Comparison of ENCODE assay signal across 9 mouse cellular contexts in the genomic region with DNA sequence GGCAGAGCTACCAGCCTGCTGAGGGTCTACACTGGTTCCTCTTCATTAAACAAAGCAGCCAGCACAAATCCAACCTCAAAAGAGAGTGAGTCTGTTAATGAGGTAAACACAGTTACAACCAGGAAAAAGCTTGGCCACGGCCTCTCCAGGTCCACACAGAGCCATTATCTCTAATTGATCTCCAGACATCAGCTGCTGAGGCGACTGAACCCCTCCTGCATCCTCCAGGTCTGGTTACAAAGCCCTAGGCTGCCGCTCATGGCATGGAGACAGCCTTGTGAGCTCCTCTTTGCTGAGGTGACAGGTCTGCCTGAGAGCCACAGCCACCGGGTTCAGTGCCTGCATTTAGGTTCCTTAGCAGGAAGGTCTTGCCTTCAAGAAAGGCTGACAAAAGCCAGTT. TPM values are rescaled to one million over a fixed set of nuclear protein-coding genes. Genes with fewer than 3 reads are reported as not detected.
DNase-seq lines count a peak whose midpoint lies in the region; ATAC-seq lines count a peak whose summit lies in the region.
"Had no signal": no experiment of that assay in that cellular context is flagged by ENCODE, and none has a peak within 500 bp of the region (broad histone marks: within the 10 kb centered on the region; RNA-seq: fewer than 3 reads in every experiment).

No protein-coding gene starts in this region.

- H3K4me1 ChIP-seq in kidney, embryonic 15.5 days = peaks cover 38% of the 10 kb centered on the region
- peaks cover 10% of the 10 kb centered on the region for H3K4me1 ChIP-seq in embryonic facial prominence, embryonic 15.5 days
- peaks cover 7% of the 10 kb centered on the region; the same call in 1 of the 2 replicates for H3K4me1 ChIP-seq in hindbrain, embryonic 14.5 days (replicated peaks; ENCODE audit: control insufficient read depth, insufficient read depth, low read length)
- peaks cover 35% of the 10 kb centered on the region for H3K4me1 ChIP-seq in neural tube, embryonic 13.5 days (replicated peaks)

- no peak overlapping the region for H3K4me2 ChIP-seq in kidney, embryonic 15.5 days
- H3K4me2 ChIP-seq in embryonic facial prominence, embryonic 15.5 days (replicated peaks) = no peak overlapping the region
- no peak overlapping the region for H3K4me2 ChIP-seq in hindbrain, embryonic 14.5 days (replicated peaks)
- no peak overlapping the region for H3K4me2 ChIP-seq in neural tube, embryonic 13.5 days

- WGBS in kidney, embryonic 15.5 days = 26% methylated on average over 4 of the region's 4 CpGs
- 25% methylated on average over 4 of the region's 4 CpGs for WGBS in embryonic facial prominence, embryonic 15.5 days
- WGBS in hindbrain, embryonic 14.5 days = 34% methylated on average over 4 of the region's 4 CpGs
- WGBS in neural tube, embryonic 13.5 days = 22% methylated on average over 4 of the region's 4 CpGs

- H3K27me3 ChIP-seq in kidney, embryonic 15.5 days = no peaks in the 10 kb centered on the region
- H3K27me3 ChIP-seq in embryonic facial prominence, embryonic 15.5 days = no peaks in the 10 kb centered on the region
- H3K27me3 ChIP-seq in hindbrain, embryonic 14.5 days (ENCODE audit: control insufficient read depth, insufficient read depth, low read length) = no peaks in the 10 kb centered on the region
- no peaks in the 10 kb centered on the region for H3K27me3 ChIP-seq in neural tube, embryonic 13.5 days

- no peak overlapping the region for H3K9ac ChIP-seq in kidney, embryonic 15.5 days
- no peak overlapping the region for H3K9ac ChIP-seq in embryonic facial prominence, embryonic 15.5 days
- H3K9ac ChIP-seq in hindbrain, embryonic 14.5 days = no peak overlapping the region
- peak overlapping the region; percentile 47; the same call in 1 of the 2 replicates for H3K9ac ChIP-seq in neural tube, embryonic 13.5 days

- DNase-seq in kidney, postnatal 10 days = no peak
- DNase-seq in hindbrain, embryonic 14.5 days (ENCODE audit: low spot score) = no peak
- no peak for DNase-seq in urinary bladder, postnatal 36 days (ENCODE audit: low spot score in 2 of 2)
- DNase-seq in kidney, adult 9 months = no peak
- DNase-seq in kidney, postnatal 4 days = no peak
- DNase-seq: thymus, adult 2 months had no signal

- H3K9me3 ChIP-seq in kidney, embryonic 15.5 days (replicated peaks) = no peaks in the 10 kb centered on the region
- no peaks in the 10 kb centered on the region for H3K9me3 ChIP-seq in embryonic facial prominence, embryonic 15.5 days (replicated peaks)
- H3K9me3 ChIP-seq in hindbrain, embryonic 14.5 days (ENCODE audit: control insufficient read depth, low read length) = no peaks in the 10 kb centered on the region
- no peaks in the 10 kb centered on the region for H3K9me3 ChIP-seq in neural tube, embryonic 13.5 days

- H3K36me3 ChIP-seq in kidney, embryonic 15.5 days = no peaks in the 10 kb centered on the region
- no peaks in the 10 kb centered on the region for H3K36me3 ChIP-seq in embryonic facial prominence, embryonic 15.5 days
- H3K36me3 ChIP-seq in hindbrain, embryonic 14.5 days (replicated peaks; ENCODE audit: control insufficient read depth, insufficient read depth) = no peaks in the 10 kb centered on the region; the same call in 1 of the 2 replicates
- no peaks in the 10 kb centered on the region; the same call in 1 of the 2 replicates for H3K36me3 ChIP-seq in neural tube, embryonic 13.5 days

- no peak overlapping the region for H3K4me3 ChIP-seq in kidney, embryonic 15.5 days (replicated peaks)
- H3K4me3 ChIP-seq in embryonic facial prominence, embryonic 15.5 days (replicated peaks) = no peak overlapping the region
- no peak overlapping the region for H3K4me3 ChIP-seq in hindbrain, embryonic 14.5 days (replicated peaks; ENCODE audit: low read length)
- H3K4me3 ChIP-seq in neural tube, embryonic 13.5 days = no peak overlapping the region

- peak overlapping the region; percentile 81 for H3K27ac ChIP-seq in kidney, embryonic 15.5 days
- H3K27ac ChIP-seq in embryonic facial prominence, embryonic 15.5 days (replicated peaks) = peak overlapping the region; percentile 17; the same call in 1 of the 2 replicates
- peak overlapping the region; percentile 74 for H3K27ac ChIP-seq in hindbrain, embryonic 14.5 days
- peak overlapping the region; percentile 89 for H3K27ac ChIP-seq in neural tube, embryonic 13.5 days (replicated peaks)

- peak; percentile 52; the same call in 1 of the 2 replicates for ATAC-seq in kidney, embryonic 15.5 days (replicated peaks; ENCODE audit: low FRiP score)
- ATAC-seq in embryonic facial prominence, embryonic 15.5 days (ENCODE audit: insufficient number of reproducible peaks, low FRiP score, low TSS enrichment, low read depth) = no peak
- ATAC-seq in hindbrain, embryonic 14.5 days (ENCODE audit: low FRiP score) = no peak
- peak; percentile 70; the same call in 1 of the 2 replicates for ATAC-seq in neural tube, embryonic 13.5 days (ENCODE audit: low read depth)

RNA-seq across cellular contexts. Expression of a gene that starts 35.1 kb away (rescaled TPM):
- not detected in 2 replicates for polyA plus RNA-seq in kidney, embryonic 15.5 days (2015; fragmentation: Nextera tagmentation; extraction: Ambion mirVana)
- polyA plus RNA-seq in embryonic facial prominence, embryonic 15.5 days (2015; fragmentation: Nextera tagmentation; extraction: Ambion mirVana) = not detected in 2 replicates
- polyA plus RNA-seq in hindbrain, embryonic 14.5 days (2014; fragmentation: Nextera tagmentation; extraction: Ambion mirVana) = not detected in 2 replicates
- polyA plus RNA-seq in neural tube, embryonic 13.5 days (2015; fragmentation: Nextera tagmentation; extraction: Ambion mirVana) = not detected in 2 replicates
- polyA plus RNA-seq: thymus, adult 2 months had no signal

Comparison
In these comparisons a context has a peak if more than half of its experiments do, and no peak if none do; other contexts are left out.
1. ATAC-seq: peak in kidney, embryonic 15.5 days (single experiment) and neural tube, embryonic 13.5 days (single experiment); none in embryonic facial prominence, embryonic 15.5 days (single experiment) and hindbrain, embryonic 14.5 days (single experiment).
2. H3K27ac ChIP-seq: peak in every context shown above with its lines; median percentile 89 in neural tube, embryonic 13.5 days; 81 in kidney, embryonic 15.5 days; 74 in hindbrain, embryonic 14.5 days; 17 in embryonic facial prominence, embryonic 15.5 days.